Mouse (Mus musculus) neural tube, embryonic 15.5 days (tissue): ENCODE measurements at regions not wholly inside any gene's neighbourhood (a gene's known extent, or its start where the extent isn't known, plus 50 kb on each side); places are given as distances from the start of the nearest gene placed in this dataset.

Source experiments
- ATAC-seq: fragments of 200-750 bp; cut with Nextera tagmentation; 2 replicates; pipeline ENCODE4 v1.8.0; 2017; ENCODE audit warnings: mild to moderate bottlenecking, moderate TSS enrichment, moderate library complexity; ENCODE audit not compliant: low FRiP score
- H3K27ac ChIP-seq: fragments of 300-500 bp; sonication (generic); replicated peaks from 2 replicates; pipeline ENCODE4 v1.5.1; 2015; ENCODE audit warnings: mild to moderate bottlenecking, inconsistent platforms
- H3K27me3 ChIP-seq: fragments of 300-500 bp; sonication (generic); replicated peaks from 2 replicates; pipeline ENCODE4 v1.6.1; 2015; ENCODE audit warnings: inconsistent platforms
- H3K36me3 ChIP-seq: fragments of 300-500 bp; sonication (generic); 2 replicates; pipeline ENCODE4 v1.6.1; 2015; ENCODE audit warnings: inconsistent platforms
- H3K4me1 ChIP-seq: fragments of 300-500 bp; sonication (generic); 2 replicates; pipeline ENCODE4 v1.6.1; 2015; ENCODE audit warnings: inconsistent platforms
- H3K4me2 ChIP-seq: fragments of 300-500 bp; sonication (generic); 2 replicates; pipeline ENCODE4 v1.6.1; 2015; ENCODE audit warnings: inconsistent platforms, mild to moderate bottlenecking, moderate library complexity
- H3K4me3 ChIP-seq: fragments of 300-500 bp; sonication (generic); replicated peaks from 2 replicates; pipeline ENCODE4 v1.5.1; 2015; ENCODE audit warnings: mild to moderate bottlenecking, inconsistent platforms
- H3K9ac ChIP-seq: fragments of 300-500 bp; sonication (generic); replicated peaks from 2 replicates; pipeline ENCODE4 v1.6.1; 2015; ENCODE audit warnings: mild to moderate bottlenecking, inconsistent platforms
- H3K9me3 ChIP-seq: fragments of 300-500 bp; sonication (generic); replicated peaks from 2 replicates; pipeline ENCODE4 v1.6.1; 2016; ENCODE audit warnings: inconsistent platforms
- WGBS: fragments of 180-500 bp; shearing (Covaris S2); methylation state at CpG from one replicate; pipeline ENCODE4 v1.1.7; 2015; ENCODE audit warnings: mixed read lengths; 5-methylcytosine and 5-hydroxymethylcytosine counted together

DNA sequence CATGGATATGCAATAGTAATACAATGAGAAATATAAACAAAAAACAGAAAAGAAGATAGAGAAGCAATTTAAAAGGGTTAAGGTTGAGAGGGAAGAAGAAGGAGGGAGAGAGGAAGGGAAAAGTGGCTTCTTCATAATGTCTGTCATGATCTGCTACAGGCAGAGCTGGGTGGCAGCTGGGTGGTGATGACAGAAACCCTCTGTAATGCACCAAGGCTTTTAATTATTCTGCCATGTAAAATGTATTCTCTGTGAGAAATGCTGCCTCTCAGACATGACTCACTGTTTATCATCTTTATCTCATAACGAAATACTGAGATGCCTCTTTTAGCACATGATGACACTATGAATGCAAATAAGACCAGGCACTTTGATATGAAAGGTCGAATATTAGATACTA is 435.4 kb downstream of the Prdm13 start:
- Histone ChIP-seq H3K4me1 (no peaks in the 10 kb centered on the region), H3K9ac (no peak overlapping the region), H3K27me3 (no peaks in the 10 kb centered on the region), H3K4me2 (no peak overlapping the region), H3K4me3 (no peak overlapping the region), H3K9me3 (no peaks in the 10 kb centered on the region), H3K27ac (no peak overlapping the region), H3K36me3 (no peaks in the 10 kb centered on the region)
- no peak for ATAC-seq
- 68% methylated on average over 2 of the region's 2 CpGs for WGBS

- no peak overlapping the region for H3K4me3 ChIP-seq
- 51% methylated on average over 4 of the region's 4 CpGs for WGBS
- H3K27ac ChIP-seq = no peak overlapping the region
- H3K4me1 ChIP-seq = no peaks in the 10 kb centered on the region
- H3K9me3 ChIP-seq = no peaks in the 10 kb centered on the region
- peak; percentile 87 for ATAC-seq
- no peaks in the 10 kb centered on the region for H3K27me3 ChIP-seq
- H3K9ac ChIP-seq = no peak overlapping the region
- no peak overlapping the region for H3K4me2 ChIP-seq
- no peaks in the 10 kb centered on the region for H3K36me3 ChIP-seq
These were observed 463.1 kb downstream of the Prdm13 start for GRCm38 (mm10) chr4:21222631-21223030.

- Histone ChIP-seq H3K4me1 (no peaks in the 10 kb centered on the region), H3K9ac (no peak overlapping the region), H3K27ac (no peak overlapping the region), H3K4me3 (no peak overlapping the region), H3K4me2 (no peak overlapping the region), H3K36me3 (no peaks in the 10 kb centered on the region), H3K9me3 (no peaks in the 10 kb centered on the region), H3K27me3 (no peaks in the 10 kb centered on the region)
- 100% methylated on average over 4 of the region's 4 CpGs for WGBS
- no peak for ATAC-seq
These were observed 478.1 kb downstream of the Prdm13 start for GRCm38 (mm10) chr4:21207617-21208016.

GRCm38 (mm10) chr4:21195620-21196019 is 490.1 kb downstream of the Prdm13 start:
- Histone ChIP-seq H3K4me2 (no peak overlapping the region), H3K36me3 (no peaks in the 10 kb centered on the region), H3K9me3 (no peaks in the 10 kb centered on the region), H3K9ac (no peak overlapping the region), H3K27me3 (no peaks in the 10 kb centered on the region), H3K4me1 (no peaks in the 10 kb centered on the region), H3K4me3 (no peak overlapping the region), H3K27ac (no peak overlapping the region)
- 92% methylated on average over 1 of the region's 1 CpGs for WGBS
- no peak for ATAC-seq

- no peak for ATAC-seq
- no peak overlapping the region for H3K4me3 ChIP-seq
- no peaks in the 10 kb centered on the region for H3K36me3 ChIP-seq
- H3K27me3 ChIP-seq = no peaks in the 10 kb centered on the region
- H3K9me3 ChIP-seq = no peaks in the 10 kb centered on the region
- H3K27ac ChIP-seq = no peak overlapping the region
- WGBS = 76% methylated on average over 6 of the region's 6 CpGs
- no peak overlapping the region for H3K9ac ChIP-seq
- no peaks in the 10 kb centered on the region for H3K4me1 ChIP-seq
- no peak overlapping the region for H3K4me2 ChIP-seq
These were observed 512.0 kb downstream of the Prdm13 start for GRCm38 (mm10) chr4:21173789-21174188.

DNA sequence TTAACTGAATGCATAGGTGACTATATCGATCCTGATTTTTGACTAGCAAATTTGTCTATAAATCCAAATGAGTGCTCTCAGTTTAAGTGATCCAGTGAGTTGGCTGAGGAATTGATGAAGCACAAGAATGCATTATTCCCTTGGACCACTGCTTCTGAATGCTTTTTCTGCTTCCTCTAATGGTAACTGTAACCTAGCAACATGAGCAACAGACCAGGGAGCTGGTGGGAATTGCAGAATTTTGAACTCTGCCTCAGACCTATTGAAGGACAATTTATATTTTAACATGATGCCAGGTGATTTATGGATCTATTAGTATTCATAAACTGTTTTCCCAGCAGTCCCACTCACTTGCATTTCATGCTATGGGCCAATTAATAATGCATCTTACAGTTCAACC is 512.7 kb downstream of the Prdm13 start:
- peak; percentile 57; the same call in 1 of the 2 replicates for ATAC-seq
- H3K27ac ChIP-seq = no peak overlapping the region
- WGBS = 62% methylated on average over 1 of the region's 1 CpGs

DNA sequence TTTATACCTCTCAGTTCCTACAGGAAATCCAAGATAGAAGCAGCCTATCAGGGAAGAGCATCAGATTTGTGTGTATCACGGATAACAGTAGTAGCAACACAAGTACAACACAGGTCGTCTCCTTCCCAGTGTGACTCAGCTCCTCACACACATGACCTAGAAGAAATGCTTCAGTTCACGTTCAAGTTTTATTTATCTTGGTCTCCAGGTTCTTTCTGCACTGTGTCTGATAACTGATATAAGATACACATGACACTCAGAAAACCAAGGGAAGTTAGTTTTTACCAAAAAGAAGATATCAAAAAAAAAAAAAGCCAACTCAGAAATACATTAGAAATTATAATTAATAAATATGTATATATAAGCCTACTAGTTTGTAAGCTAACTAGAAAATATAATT is 515.0 kb downstream of the Prdm13 start:
- Histone ChIP-seq H3K9ac (no peak overlapping the region), H3K4me1 (no peaks in the 10 kb centered on the region), H3K9me3 (no peaks in the 10 kb centered on the region), H3K27ac (no peak overlapping the region), H3K36me3 (no peaks in the 10 kb centered on the region), H3K27me3 (no peaks in the 10 kb centered on the region), H3K4me2 (no peak overlapping the region), H3K4me3 (no peak overlapping the region)
- WGBS = 94% methylated on average over 3 of the region's 3 CpGs
- ATAC-seq = no peak

More for the DNA sequence above, 512.7 kb downstream of the Prdm13 start:
- no peaks in the 10 kb centered on the region for H3K27me3 ChIP-seq
- no peak overlapping the region for H3K4me2 ChIP-seq
- no peaks in the 10 kb centered on the region for H3K9me3 ChIP-seq
- H3K4me1 ChIP-seq = no peaks in the 10 kb centered on the region
- no peak overlapping the region for H3K9ac ChIP-seq
- H3K4me3 ChIP-seq = no peak overlapping the region
- no peaks in the 10 kb centered on the region for H3K36me3 ChIP-seq

GRCm38 (mm10) chr4:21162124-21162523 is 523.6 kb downstream of the Prdm13 start:
- no peaks in the 10 kb centered on the region for H3K36me3 ChIP-seq
- no peaks in the 10 kb centered on the region for H3K4me1 ChIP-seq
- ATAC-seq = no peak
- H3K4me2 ChIP-seq = no peak overlapping the region
- no peak overlapping the region for H3K9ac ChIP-seq
- H3K4me3 ChIP-seq = no peak overlapping the region
- no peaks in the 10 kb centered on the region for H3K27me3 ChIP-seq
- no peak overlapping the region for H3K27ac ChIP-seq
- H3K9me3 ChIP-seq = no peaks in the 10 kb centered on the region

GRCm38 (mm10) chr4:21125892-21126291 is 559.9 kb downstream of the Prdm13 start:
- Histone ChIP-seq H3K4me2 (no peak overlapping the region), H3K4me1 (no peaks in the 10 kb centered on the region), H3K27ac (no peak overlapping the region), H3K9ac (no peak overlapping the region), H3K9me3 (no peaks in the 10 kb centered on the region), H3K27me3 (no peaks in the 10 kb centered on the region), H3K36me3 (no peaks in the 10 kb centered on the region), H3K4me3 (no peak overlapping the region)
- ATAC-seq = no peak
- 94% methylated on average over 1 of the region's 1 CpGs for WGBS

DNA sequence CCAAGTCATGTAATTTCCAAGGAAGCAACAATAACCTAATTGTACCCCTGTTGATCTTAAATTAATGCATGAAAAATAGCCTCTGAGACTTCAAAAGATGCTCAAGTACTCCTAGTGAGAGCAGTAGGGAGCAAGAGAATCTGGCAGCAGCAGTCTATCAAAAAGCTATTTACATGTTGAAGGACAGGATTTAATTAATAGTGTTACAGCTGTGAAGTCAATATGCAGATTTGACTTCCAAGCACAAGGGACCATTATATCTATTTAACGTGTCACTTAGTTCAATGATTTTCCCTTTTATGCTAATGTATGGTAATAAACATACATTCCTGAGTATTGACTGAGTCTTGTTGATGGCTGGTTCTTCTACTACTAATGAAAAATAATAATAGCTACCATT is 590.0 kb downstream of the Prdm13 start:
- ATAC-seq = peak; percentile 41; the same call in 1 of the 2 replicates
- no peak overlapping the region for H3K27ac ChIP-seq
- 15% methylated on average over 1 of the region's 1 CpGs for WGBS

DNA sequence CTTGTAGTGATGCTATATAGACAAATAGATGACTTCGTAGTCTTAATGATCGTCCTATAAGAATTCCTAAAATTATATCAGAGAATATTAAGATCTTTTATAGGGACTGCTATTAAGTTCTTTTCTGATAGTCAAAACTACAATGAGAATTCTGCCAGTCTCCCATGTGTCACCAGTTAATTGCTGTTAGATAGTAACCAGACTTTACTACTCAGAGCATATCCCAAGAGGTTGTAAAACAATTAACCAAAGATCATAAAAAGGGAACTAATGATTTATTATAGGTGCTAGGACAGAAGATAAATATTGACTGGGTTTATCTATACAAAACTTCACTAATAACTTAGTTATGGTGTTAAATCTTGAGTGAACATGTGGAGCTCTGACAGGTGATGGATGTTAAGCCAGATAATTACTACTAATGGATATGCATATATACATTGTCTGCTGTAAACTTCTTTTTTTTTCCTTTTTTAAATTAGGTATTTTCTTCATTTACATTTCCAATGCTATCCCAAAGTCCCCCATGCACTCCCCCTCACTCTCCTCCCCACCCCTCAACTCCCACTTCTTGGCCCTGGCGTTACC is 615.5 kb downstream of the Prdm13 start:
- Histone ChIP-seq H3K27ac (no peak overlapping the region), H3K9me3 (no peaks in the 10 kb centered on the region), H3K36me3 (no peaks in the 10 kb centered on the region), H3K9ac (no peak overlapping the region), H3K27me3 (no peaks in the 10 kb centered on the region), H3K4me3 (no peak overlapping the region), H3K4me2 (no peak overlapping the region), H3K4me1 (no peaks in the 10 kb centered on the region)
- no peak for ATAC-seq
- WGBS = 94% methylated on average over 3 of the region's 3 CpGs

More for the DNA sequence above, 590.0 kb downstream of the Prdm13 start:
- H3K9ac ChIP-seq = no peak overlapping the region
- no peaks in the 10 kb centered on the region for H3K36me3 ChIP-seq
- H3K9me3 ChIP-seq = no peaks in the 10 kb centered on the region
- no peaks in the 10 kb centered on the region for H3K27me3 ChIP-seq
- no peak overlapping the region for H3K4me2 ChIP-seq
- no peak overlapping the region for H3K4me3 ChIP-seq
- H3K4me1 ChIP-seq = no peaks in the 10 kb centered on the region
